7 mouse cellular contexts compared by ENCODE assay signal in genomic region chr13:13446711-13447443, GRCm38 (mm10). TPM values are rescaled to one million over a fixed set of nuclear protein-coding genes. Genes with fewer than 3 reads are reported as not detected.
A peak's percentile ranks its signal among the peaks of the same experiment; 100 is the strongest.
DNase-seq lines count a peak whose midpoint lies in the region; ATAC-seq lines count a peak whose summit lies in the region.
"Not testable (repeated sequence)": the region's sequence is repeated elsewhere in the genome, so short reads cannot be mapped to it uniquely, and the experiment has no call there.

No protein-coding gene starts in this region.

- 60% methylated on average over 3 of the region's 4 CpGs for whole genome bisulfite sequencing in heart, embryonic 11.5 days (ENCODE audit: insufficient replicate concordance)
- 36% methylated on average over 4 of the region's 4 CpGs for WGBS in kidney, embryonic 15.5 days
- 53% methylated on average over 4 of the region's 4 CpGs for WGBS in lung, embryonic 15.5 days
- WGBS in stomach, embryonic 16.5 days: 28% methylated on average over 4 of the region's 4 CpGs

- not testable (repeated sequence) for H3K9ac ChIP-seq in heart, embryonic 11.5 days (ENCODE audit: low read depth, low read length); kidney, embryonic 15.5 days; lung, embryonic 15.5 days; stomach, embryonic 16.5 days (ENCODE audit: low read length)

- H3K9me3 ChIP-seq in heart, embryonic 11.5 days (replicated peaks; ENCODE audit: control insufficient read depth, low read length); kidney, embryonic 15.5 days (replicated peaks); lung, embryonic 15.5 days; stomach, embryonic 16.5 days (replicated peaks; ENCODE audit: control insufficient read depth, low read length): not testable (repeated sequence)

- ATAC-seq in common myeloid progenitor, adult 5-6 weeks (replicated peaks; ENCODE audit: low read depth, poor library complexity, severe bottlenecking): 0 out of 2 replicates have a peak, but pooled peaks have one; percentile 15
- peak; percentile 42; the same call in 1 of the 2 replicates for ATAC-seq in heart, embryonic 11.5 days (replicated peaks; ENCODE audit: insufficient number of reproducible peaks, low FRiP score, low TSS enrichment)
- 0 out of 2 replicates have a peak, but pooled peaks have one; percentile 36 for ATAC-seq in kidney, embryonic 15.5 days (replicated peaks; ENCODE audit: low FRiP score)
- 0 out of 2 replicates have a peak, but pooled peaks have one; percentile 21 for ATAC-seq in lung, embryonic 15.5 days (ENCODE audit: borderline replicate concordance, extremely low read depth, low FRiP score, low TSS enrichment)
- peak; percentile 58; the same call in 1 of the 2 replicates for ATAC-seq in stomach, embryonic 16.5 days (ENCODE audit: insufficient read depth, low FRiP score)

- not testable (repeated sequence) for H3K4me3 ChIP-seq in heart, embryonic 11.5 days (ENCODE audit: low read depth, low read length); kidney, embryonic 15.5 days (replicated peaks); lung, embryonic 15.5 days; stomach, embryonic 16.5 days (replicated peaks; ENCODE audit: low read length)

- not testable (repeated sequence) for H3K4me1 ChIP-seq in heart, embryonic 11.5 days (ENCODE audit: control insufficient read depth, insufficient read depth, low read length); kidney, embryonic 15.5 days; lung, embryonic 15.5 days; stomach, embryonic 16.5 days (ENCODE audit: control insufficient read depth, insufficient read depth, low read length)

- H3K27me3 ChIP-seq in heart, embryonic 11.5 days (ENCODE audit: control insufficient read depth, insufficient read depth, low read length); kidney, embryonic 15.5 days; lung, embryonic 15.5 days; stomach, embryonic 16.5 days (ENCODE audit: control insufficient read depth, insufficient read depth, low read length): not testable (repeated sequence)

- DNase-seq in ES-CJ7 (ENCODE audit: low read depth, low spot score): peak; percentile 90
- DNase-seq in spleen, postnatal 36 days (ENCODE audit: low spot score in 2 of 2): peak; percentile 17 to 18

- not testable (repeated sequence) for H3K27ac ChIP-seq in heart, embryonic 11.5 days (ENCODE audit: low read depth, low read length); kidney, embryonic 15.5 days; lung, embryonic 15.5 days; stomach, embryonic 16.5 days (ENCODE audit: low read length)

- H3K4me2 ChIP-seq in heart, embryonic 11.5 days; kidney, embryonic 15.5 days; lung, embryonic 15.5 days; stomach, embryonic 16.5 days (ENCODE audit: low read depth, low read length): not testable (repeated sequence)

- H3K36me3 ChIP-seq in heart, embryonic 11.5 days (ENCODE audit: control insufficient read depth, insufficient read depth, low read length); kidney, embryonic 15.5 days; lung, embryonic 15.5 days; stomach, embryonic 16.5 days (ENCODE audit: control insufficient read depth, insufficient read depth, low read length): not testable (repeated sequence)

RNA-seq across cellular contexts. Expression of gene Nid1, which starts 9.5 kb away (rescaled TPM):
- total RNA-seq in common myeloid progenitor, adult 5-6 weeks (2017): not detected in 2 replicates
- 61.4 and 92.5 TPM in 2 replicates for polyA plus RNA-seq in heart, embryonic 11.5 days (2014; fragmentation: Nextera tagmentation; extraction: Ambion mirVana)
- 87.0 and 104 TPM in 2 replicates for polyA plus RNA-seq in kidney, embryonic 15.5 days (2015; fragmentation: Nextera tagmentation; extraction: Ambion mirVana)
- polyA plus RNA-seq in lung, embryonic 15.5 days (2015; fragmentation: Nextera tagmentation; extraction: Ambion mirVana): 134 and 135 TPM in 2 replicates
- 112 and 120 TPM in 2 replicates for polyA plus RNA-seq in stomach, embryonic 16.5 days (2015; fragmentation: Nextera tagmentation; extraction: Ambion mirVana)

RNA-seq across cellular contexts. Expression of gene Gpr137b, which starts 53.1 kb away (rescaled TPM):
- 0.39 and 0.73 TPM in 2 replicates for total RNA-seq in common myeloid progenitor, adult 5-6 weeks (2017)
- 13.8 and 15.0 TPM in 2 replicates for polyA plus RNA-seq in heart, embryonic 11.5 days (2014; fragmentation: Nextera tagmentation; extraction: Ambion mirVana)
- 17.4 and 22.4 TPM in 2 replicates for polyA plus RNA-seq in kidney, embryonic 15.5 days (2015; fragmentation: Nextera tagmentation; extraction: Ambion mirVana)
- polyA plus RNA-seq in lung, embryonic 15.5 days (2015; fragmentation: Nextera tagmentation; extraction: Ambion mirVana): 12.9 and 13.6 TPM in 2 replicates
- 8.6 and 9.5 TPM in 2 replicates for polyA plus RNA-seq in stomach, embryonic 16.5 days (2015; fragmentation: Nextera tagmentation; extraction: Ambion mirVana)
